Mouse (Mus musculus) kidney, embryonic 14.5 days (tissue): Measurements from ENCODE around the gene Kif1b. TPM values are rescaled to one million over a fixed set of nuclear protein-coding genes. Genes with fewer than 3 reads are reported as not detected.

Experiments
- ATAC-seq: fragments of 200-750 bp; cut with Nextera tagmentation; 2 replicates; pipeline ENCODE4 v1.8.0; 2017; ENCODE audit warnings: moderate number of reproducible peaks, mild to moderate bottlenecking, moderate TSS enrichment, moderate library complexity; ENCODE audit not compliant: low FRiP score, low TSS enrichment
- H3K27ac ChIP-seq: fragments of 300-500 bp; sonication (generic); 2 replicates; pipeline ENCODE4 v1.5.1; 2014; ENCODE audit warnings: low read depth, mild to moderate bottlenecking, low read length, moderate library complexity, mixed read lengths
- H3K27me3 ChIP-seq: fragments of 300-500 bp; sonication (generic); 2 replicates; pipeline ENCODE4 v1.6.1; 2014; ENCODE audit warnings: mild to moderate bottlenecking, low read length; ENCODE audit not compliant: control insufficient read depth, insufficient read depth
- H3K36me3 ChIP-seq: fragments of 300-500 bp; sonication (generic); 2 replicates; pipeline ENCODE4 v1.6.1; 2014; ENCODE audit warnings: low read length, mixed read lengths; ENCODE audit not compliant: control insufficient read depth, insufficient read depth
- H3K4me1 ChIP-seq: fragments of 300-500 bp; sonication (generic); 2 replicates; pipeline ENCODE4 v1.6.1; 2014; ENCODE audit warnings: low read length, mixed read lengths; ENCODE audit not compliant: control insufficient read depth, insufficient read depth
- H3K4me2 ChIP-seq: fragments of 300-500 bp; sonication (generic); replicated peaks from 2 replicates; pipeline ENCODE4 v1.6.1; 2014; ENCODE audit warnings: low read depth, mild to moderate bottlenecking, low read length
- H3K4me3 ChIP-seq: fragments of 300-500 bp; sonication (generic); 2 replicates; pipeline ENCODE4 v1.5.1; 2014; ENCODE audit warnings: mild to moderate bottlenecking, low read length
- H3K9ac ChIP-seq: fragments of 300-500 bp; sonication (generic); 2 replicates; pipeline ENCODE4 v1.6.1; 2014; ENCODE audit warnings: low read depth, mild to moderate bottlenecking, low read length, moderate library complexity
- H3K9me3 ChIP-seq: fragments of 300-500 bp; sonication (generic); 2 replicates; pipeline ENCODE4 v1.6.1; 2016; ENCODE audit warnings: low read length; ENCODE audit not compliant: control insufficient read depth
- WGBS: fragments of 180-500 bp; shearing (Covaris S2); extraction: QIAGEN DNeasy Blood & Tissue Kit; methylation state at CpG from one replicate; pipeline ENCODE4 v1.1.7; 2014; 5-methylcytosine and 5-hydroxymethylcytosine counted together
- polyA plus RNA-seq: library from polyadenylated mRNA; unstranded; fragments of >200 nt; fragmentation: Nextera tagmentation; extraction: Ambion mirVana; gene quantifications from 2 replicates; pipeline ENCODE4 v1.2.1, GENCODE M21; 2014

Gene Kif1b
- polyA plus RNA-seq, 1 experiment from 2014 or later = 35.7 TPM

DNA sequence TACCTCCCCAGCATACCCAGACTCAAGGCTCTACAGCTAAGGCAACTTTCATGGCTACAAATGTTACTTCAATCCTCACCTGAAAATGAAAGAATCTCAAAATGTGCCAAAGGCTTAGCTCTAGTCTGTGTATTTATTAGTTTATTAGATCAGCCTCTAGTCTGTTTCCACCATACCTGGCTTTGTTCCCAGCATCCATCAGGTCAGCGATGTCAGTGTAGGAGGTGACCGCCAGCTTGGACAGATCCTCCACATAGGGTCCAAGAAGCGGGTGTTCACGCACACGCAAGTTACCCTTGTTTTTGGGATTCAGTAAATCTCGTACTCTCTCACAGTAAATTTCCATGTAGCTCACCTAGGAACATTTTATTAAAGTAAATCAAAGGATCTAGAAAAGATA lies 37.0 kb downstream of the Kif1b start:
- WGBS = 95% methylated on average over 6 of the region's 6 CpGs
- no peaks in the 10 kb centered on the region for H3K9me3 ChIP-seq
- H3K9ac ChIP-seq = no peak overlapping the region
- peaks cover 64% of the 10 kb centered on the region for H3K36me3 ChIP-seq
- no peaks in the 10 kb centered on the region for H3K4me1 ChIP-seq
- no peak overlapping the region for H3K27ac ChIP-seq
- no peak overlapping the region for H3K4me2 ChIP-seq
- no peak overlapping the region for H3K4me3 ChIP-seq
- no peak for ATAC-seq
- H3K27me3 ChIP-seq = no peaks in the 10 kb centered on the region

DNA sequence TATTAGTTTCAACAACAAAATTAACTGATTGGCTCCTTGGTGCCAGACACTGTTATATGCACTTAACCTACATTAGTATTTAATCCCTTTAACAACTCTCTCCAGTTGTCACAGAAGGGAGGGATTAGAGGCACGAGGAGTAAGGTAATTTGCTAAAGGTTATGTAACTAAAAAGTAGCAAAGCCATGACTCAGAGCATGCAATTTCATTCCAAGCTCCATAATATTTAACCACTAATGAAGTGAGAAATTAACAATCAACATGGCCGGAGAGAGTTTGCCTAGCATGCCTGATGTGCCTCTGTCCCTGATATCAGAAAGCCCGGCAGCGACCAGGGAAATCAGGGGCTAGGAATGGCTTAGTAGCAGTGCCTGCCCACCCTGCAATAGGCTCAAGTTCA lies 38.5 kb downstream of the Kif1b start:
- H3K4me3 ChIP-seq = no peak overlapping the region
- ATAC-seq = no peak
- no peak overlapping the region for H3K27ac ChIP-seq
- WGBS = 80% methylated on average over 4 of the region's 4 CpGs
- no peaks in the 10 kb centered on the region for H3K4me1 ChIP-seq
- H3K9ac ChIP-seq = no peak overlapping the region
- no peaks in the 10 kb centered on the region for H3K27me3 ChIP-seq
- no peaks in the 10 kb centered on the region for H3K9me3 ChIP-seq
- H3K36me3 ChIP-seq = peaks cover 58% of the 10 kb centered on the region
- H3K4me2 ChIP-seq = no peak overlapping the region

- peaks cover 30% of the 10 kb centered on the region; the same call in 1 of the 2 replicates for H3K36me3 ChIP-seq
These were observed 42.6 kb downstream of the Kif1b start for GRCm38 (mm10) chr4:149264895-149265294.

GRCm38 (mm10) chr4:149263218-149263617 lies 44.3 kb downstream of the Kif1b start:
- Histone ChIP-seq H3K4me1 (no peaks in the 10 kb centered on the region), H3K36me3 (peaks cover 30% of the 10 kb centered on the region; the same call in 1 of the 2 replicates), H3K4me2 (no peak overlapping the region), H3K27ac (no peak overlapping the region), H3K9ac (no peak overlapping the region), H3K27me3 (no peaks in the 10 kb centered on the region), H3K9me3 (no peaks in the 10 kb centered on the region), H3K4me3 (no peak overlapping the region)
- no peak for ATAC-seq
- WGBS = 92% methylated on average over 9 of the region's 9 CpGs

More at GRCm38 (mm10) chr4:149264895-149265294, 42.6 kb downstream of the Kif1b start:
- Histone ChIP-seq H3K9me3 (no peaks in the 10 kb centered on the region), H3K9ac (no peak overlapping the region), H3K4me3 (no peak overlapping the region), H3K4me1 (no peaks in the 10 kb centered on the region), H3K27me3 (no peaks in the 10 kb centered on the region), H3K4me2 (no peak overlapping the region), H3K27ac (no peak overlapping the region)
- WGBS = 93% methylated on average over 2 of the region's 2 CpGs
- ATAC-seq = no peak

- H3K9me3 ChIP-seq = no peaks in the 10 kb centered on the region
- no peaks in the 10 kb centered on the region for H3K4me1 ChIP-seq
- 78% methylated on average over 3 of the region's 3 CpGs for WGBS
- H3K27ac ChIP-seq = no peak overlapping the region
- no peak for ATAC-seq
- H3K9ac ChIP-seq = no peak overlapping the region
- H3K4me2 ChIP-seq = no peak overlapping the region
- H3K27me3 ChIP-seq = no peaks in the 10 kb centered on the region
- H3K36me3 ChIP-seq = peaks cover 33% of the 10 kb centered on the region
- H3K4me3 ChIP-seq = no peak overlapping the region
These were observed 46.0 kb downstream of the Kif1b start for GRCm38 (mm10) chr4:149261466-149261865.

DNA sequence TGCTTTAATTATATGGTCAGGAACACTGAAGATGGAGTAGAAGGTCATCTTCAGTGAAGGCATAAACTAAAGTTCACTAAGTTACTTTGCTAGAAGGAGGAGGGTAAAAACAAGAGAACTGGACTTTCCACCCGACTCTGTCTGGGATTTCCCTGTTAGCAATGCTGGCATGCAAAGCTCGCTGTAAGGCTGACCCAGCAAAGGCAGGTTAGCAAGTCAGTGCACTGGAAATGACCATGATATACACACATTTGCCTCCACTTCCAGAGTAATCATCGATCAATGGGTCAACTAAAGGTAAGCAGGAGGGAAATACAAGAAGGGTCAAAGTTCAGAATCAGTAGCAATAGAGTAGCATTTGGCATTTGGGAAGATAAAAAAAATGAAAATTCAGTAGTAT lies 46.6 kb downstream of the Kif1b start:
- Histone ChIP-seq H3K4me1 (no peaks in the 10 kb centered on the region), H3K27ac (no peak overlapping the region), H3K4me2 (no peak overlapping the region), H3K27me3 (no peaks in the 10 kb centered on the region), H3K9ac (no peak overlapping the region), H3K9me3 (no peaks in the 10 kb centered on the region), H3K4me3 (no peak overlapping the region), H3K36me3 (peaks cover 31% of the 10 kb centered on the region)
- WGBS = 88% methylated on average over 3 of the region's 3 CpGs
- ATAC-seq = no peak

DNA sequence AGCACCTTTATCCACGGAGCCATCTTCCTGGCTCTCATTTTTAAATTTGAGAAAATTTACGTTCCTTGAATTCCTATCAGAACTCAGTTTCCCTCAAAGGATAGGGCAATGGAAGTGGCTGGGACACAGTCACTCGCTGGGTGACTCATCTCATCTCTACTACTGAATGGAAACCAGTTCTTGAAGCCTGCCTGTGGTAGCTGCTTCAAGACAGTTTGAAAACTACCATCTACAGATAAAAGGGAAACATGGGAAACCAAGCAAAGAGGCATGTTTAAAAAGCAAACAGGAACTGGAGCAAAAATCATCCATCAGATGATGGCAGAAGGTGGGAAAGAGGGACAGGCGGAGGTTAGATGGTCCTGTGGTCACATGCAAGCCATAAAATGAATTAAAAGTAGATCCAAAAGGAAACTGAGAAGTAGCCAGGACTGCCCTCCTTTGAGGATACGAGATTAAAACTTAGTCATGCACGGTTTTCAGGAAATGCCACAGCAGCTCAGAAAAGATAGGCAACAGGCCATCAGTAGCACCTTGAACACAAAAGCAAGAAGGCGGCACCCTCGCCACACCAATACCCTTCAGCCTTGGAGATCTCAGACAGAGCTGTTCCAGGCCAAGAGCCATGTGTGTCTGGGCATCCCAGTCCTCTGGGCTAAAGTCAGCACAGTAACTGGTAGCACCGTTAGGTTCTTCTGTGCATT lies 48.0 kb downstream of the Kif1b start:
- H3K27ac ChIP-seq = no peak overlapping the region
- H3K4me1 ChIP-seq = no peaks in the 10 kb centered on the region
- peaks cover 26% of the 10 kb centered on the region for H3K36me3 ChIP-seq
- H3K4me3 ChIP-seq = no peak overlapping the region
- no peak for ATAC-seq
- 84% methylated on average over 9 of the region's 9 CpGs for WGBS
- H3K9ac ChIP-seq = no peak overlapping the region
- H3K4me2 ChIP-seq = no peak overlapping the region
- H3K27me3 ChIP-seq = no peaks in the 10 kb centered on the region
- H3K9me3 ChIP-seq = no peaks in the 10 kb centered on the region

DNA sequence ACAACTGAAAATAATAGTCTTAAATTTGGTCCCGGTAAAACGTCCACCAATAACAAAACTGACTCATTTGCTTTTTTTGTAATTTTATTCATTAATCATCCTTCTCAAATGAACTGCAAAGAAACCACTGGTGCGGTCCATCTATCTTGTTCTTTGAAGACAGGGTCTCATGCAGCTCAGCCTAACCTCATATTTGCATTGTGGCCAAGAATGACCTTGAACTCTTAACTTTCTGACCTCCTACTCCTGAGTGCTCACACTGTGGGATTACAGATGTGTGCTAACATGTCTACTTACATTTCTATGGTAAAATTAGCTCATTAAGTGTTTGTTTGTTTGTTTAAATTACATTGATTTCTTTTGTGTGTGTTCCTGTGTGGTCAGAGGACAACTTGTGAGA lies 48.6 kb downstream of the Kif1b start:
- no peak overlapping the region for H3K4me2 ChIP-seq
- 87% methylated on average over 3 of the region's 3 CpGs for WGBS
- peaks cover 26% of the 10 kb centered on the region for H3K36me3 ChIP-seq
- no peak overlapping the region for H3K27ac ChIP-seq
- H3K9me3 ChIP-seq = no peaks in the 10 kb centered on the region
- no peak for ATAC-seq
- no peak overlapping the region for H3K9ac ChIP-seq
- no peaks in the 10 kb centered on the region for H3K27me3 ChIP-seq
- H3K4me3 ChIP-seq = no peak overlapping the region
- no peaks in the 10 kb centered on the region for H3K4me1 ChIP-seq

DNA sequence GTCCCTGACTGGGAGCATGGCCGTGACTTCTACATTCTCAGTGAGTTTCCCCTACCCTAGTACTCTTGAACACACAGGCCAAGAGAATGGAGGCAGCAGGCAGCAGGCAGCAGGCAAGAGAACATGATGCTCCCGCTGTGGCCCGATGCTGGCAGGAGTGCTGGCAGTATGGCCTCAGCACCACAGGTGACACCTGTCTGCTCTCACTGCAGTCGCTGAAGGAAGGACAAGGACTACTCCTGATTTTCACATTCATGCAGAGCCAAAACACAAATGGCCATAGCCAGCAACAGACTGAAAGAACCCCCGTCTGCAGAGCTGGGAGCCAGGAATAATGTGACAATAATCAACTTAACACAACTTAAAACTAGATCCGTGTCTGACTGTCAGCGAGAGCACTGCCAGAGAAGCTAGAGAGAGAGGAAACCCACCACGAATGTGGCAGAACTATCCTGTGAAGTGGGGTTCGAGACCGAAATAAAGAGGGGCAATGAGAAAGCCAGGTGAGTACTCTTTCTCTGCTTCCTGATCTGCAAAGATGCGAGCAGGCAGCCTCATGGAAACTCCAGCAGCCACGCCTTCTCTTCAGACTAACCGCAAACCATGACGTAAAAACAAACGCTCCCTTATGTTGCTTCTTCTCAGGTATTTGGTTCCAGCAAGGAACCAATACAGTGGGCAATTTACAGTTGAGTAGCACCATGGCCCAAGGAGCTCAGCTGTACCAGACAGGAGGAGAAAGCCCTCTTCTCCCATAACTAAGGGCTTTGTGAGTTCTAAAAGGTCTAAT lies 50.8 kb downstream of the Kif1b start:
- no peak overlapping the region for H3K4me2 ChIP-seq
- H3K9ac ChIP-seq = no peak overlapping the region
- H3K4me3 ChIP-seq = no peak overlapping the region
- no peaks in the 10 kb centered on the region for H3K9me3 ChIP-seq
- H3K27ac ChIP-seq = no peak overlapping the region
- no peaks in the 10 kb centered on the region for H3K27me3 ChIP-seq
- H3K36me3 ChIP-seq = peaks cover 28% of the 10 kb centered on the region
- no peak for ATAC-seq
- H3K4me1 ChIP-seq = no peaks in the 10 kb centered on the region
- WGBS = 88% methylated on average over 15 of the region's 15 CpGs
